Mouse (Mus musculus) mouse embryonic stem cell (cell line): ENCODE results near the gene Akap6.

Experiments used
- in situ Hi-C, 2 experiments: fragments of 300-500 bp; cut with MboI; formaldehyde crosslinking; loops; 1 replicate in 1 of 2; 3 replicates in 1 of 2; pipeline ENCODE4 v1.14.3; 2019 to 2020; ENCODE audit warnings: low sequenced_read_pairs in 2 of 2, low pct_unique_long_range_greater_than_20kb in 1 of 2, mixed read lengths in 1 of 2; ENCODE audit not compliant: unreplicated experiment in 1 of 2

The Akap6 gene

GRCm38 (mm10) chr12:52771931-52772330 is 72.7 kb downstream of the Akap6 start:
- in situ Hi-C loops, result no loop called here

DNA sequence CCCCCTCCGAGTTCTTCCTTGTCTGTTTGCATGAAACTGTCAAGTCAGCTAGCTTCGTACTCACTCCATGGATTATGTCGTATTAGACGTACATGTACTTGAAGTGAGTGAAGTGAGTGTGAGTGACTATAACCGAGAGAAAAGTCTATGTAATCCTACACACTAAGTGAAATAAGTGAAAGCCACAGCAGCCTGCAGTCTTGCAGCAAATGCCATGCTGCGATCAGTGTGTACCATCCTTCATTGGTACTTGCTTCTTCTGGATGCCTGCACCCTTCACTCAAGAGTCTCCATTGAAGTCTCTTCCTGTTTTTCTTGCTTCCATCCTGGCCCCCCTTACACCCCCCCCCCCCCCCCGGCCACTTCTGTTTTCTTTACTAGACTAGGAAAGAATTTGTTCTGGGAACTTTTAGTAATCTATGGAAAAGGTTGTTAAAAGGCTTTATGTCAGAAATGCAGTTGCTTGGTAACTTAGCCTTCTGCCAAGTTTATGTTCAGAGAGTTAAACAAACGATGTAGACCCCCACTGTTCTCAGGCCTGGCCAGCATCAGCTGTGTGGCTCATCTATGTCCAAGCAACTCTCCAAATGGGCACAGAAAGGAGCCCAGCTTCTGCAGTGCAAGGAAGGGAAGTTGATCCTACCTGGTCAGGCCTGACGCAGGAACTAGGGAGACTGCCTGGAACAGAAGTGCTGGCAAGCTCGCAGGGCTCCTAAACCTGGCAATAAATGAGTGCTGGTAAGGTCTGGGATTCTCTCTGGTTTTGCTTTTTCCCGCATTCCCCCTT is 73.5 kb downstream of the Akap6 start:
- in situ Hi-C loops, result no loop called here

- in situ Hi-C loops, result no loop called here
Measured at GRCm38 (mm10) chr12:52773847-52774246, 74.7 kb downstream of the Akap6 start.

DNA sequence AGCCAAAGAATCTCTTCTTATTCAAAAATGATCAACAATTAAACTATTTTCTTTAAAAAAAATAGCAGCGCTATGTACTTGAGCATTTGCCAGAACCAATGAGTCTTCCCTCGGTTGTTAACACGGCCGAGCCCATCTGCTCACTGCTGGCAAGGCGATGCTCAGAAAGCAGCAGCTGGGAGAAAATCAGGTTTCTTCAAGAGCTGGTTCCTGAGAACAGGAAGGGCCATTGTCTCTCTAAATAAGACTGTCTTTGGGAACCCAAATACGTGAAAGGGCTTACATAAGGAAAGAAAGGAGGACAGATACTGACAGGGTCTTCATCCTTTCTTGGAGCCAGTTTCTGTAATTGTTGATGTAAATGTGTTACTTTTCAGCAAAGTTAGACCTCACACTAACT is 75.2 kb downstream of the Akap6 start:
- in situ Hi-C loops, result no loop called here

GRCm38 (mm10) chr12:52780216-52780615 is 81.0 kb downstream of the Akap6 start:
- in situ Hi-C loops, result no loop called here

DNA sequence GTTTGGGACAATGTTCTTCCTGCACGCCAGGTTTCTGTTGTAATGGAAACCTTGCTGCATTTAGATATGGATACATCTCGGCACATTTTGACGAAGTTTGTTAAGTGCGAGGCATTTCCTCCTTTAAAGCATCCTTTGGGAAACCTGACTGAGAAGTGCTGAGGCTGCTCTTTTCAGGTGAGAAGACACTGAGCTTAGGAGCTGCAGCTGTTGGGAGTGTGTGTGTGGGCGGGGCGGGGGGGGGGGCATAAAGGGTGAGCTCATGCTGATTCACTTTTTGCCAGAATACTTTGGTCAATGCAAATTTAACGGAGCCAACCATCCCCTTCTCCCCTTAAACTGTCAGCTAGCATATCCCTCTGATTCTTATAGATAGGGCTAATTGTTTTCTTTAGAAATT is 81.9 kb downstream of the Akap6 start:
- in situ Hi-C loops, result no loop called here

- in situ Hi-C loops, result no loop called here
Measured at GRCm38 (mm10) chr12:52782902-52783441, 83.8 kb downstream of the Akap6 start.

GRCm38 (mm10) chr12:52785217-52785616 is 86.0 kb downstream of the Akap6 start:
- in situ Hi-C loops, result no loop called here

DNA sequence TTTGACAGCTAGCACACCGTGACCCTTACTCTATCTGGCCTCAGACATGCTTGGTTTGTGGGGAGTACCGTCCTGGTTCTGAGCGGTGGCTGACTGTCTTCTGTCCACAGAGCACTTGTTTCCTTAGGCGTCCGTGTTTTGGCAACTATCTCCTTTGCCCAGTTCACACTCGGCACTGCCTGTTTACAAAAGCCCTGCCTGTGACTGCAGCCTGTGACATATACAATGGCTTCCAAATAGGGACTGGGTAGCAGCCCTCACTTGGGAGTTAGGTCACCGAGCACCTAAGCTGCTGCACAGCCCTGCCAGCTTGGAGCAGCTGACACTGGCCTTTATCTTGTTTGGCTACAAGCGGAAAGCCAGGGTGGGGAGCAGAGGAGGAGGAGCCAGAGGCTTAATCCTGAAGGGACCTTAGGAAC is 91.2 kb downstream of the Akap6 start:
- in situ Hi-C loops, result no loop called here

GRCm38 (mm10) chr12:52794131-52794530 is 94.9 kb downstream of the Akap6 start:
- in situ Hi-C loops, result no loop called here

DNA sequence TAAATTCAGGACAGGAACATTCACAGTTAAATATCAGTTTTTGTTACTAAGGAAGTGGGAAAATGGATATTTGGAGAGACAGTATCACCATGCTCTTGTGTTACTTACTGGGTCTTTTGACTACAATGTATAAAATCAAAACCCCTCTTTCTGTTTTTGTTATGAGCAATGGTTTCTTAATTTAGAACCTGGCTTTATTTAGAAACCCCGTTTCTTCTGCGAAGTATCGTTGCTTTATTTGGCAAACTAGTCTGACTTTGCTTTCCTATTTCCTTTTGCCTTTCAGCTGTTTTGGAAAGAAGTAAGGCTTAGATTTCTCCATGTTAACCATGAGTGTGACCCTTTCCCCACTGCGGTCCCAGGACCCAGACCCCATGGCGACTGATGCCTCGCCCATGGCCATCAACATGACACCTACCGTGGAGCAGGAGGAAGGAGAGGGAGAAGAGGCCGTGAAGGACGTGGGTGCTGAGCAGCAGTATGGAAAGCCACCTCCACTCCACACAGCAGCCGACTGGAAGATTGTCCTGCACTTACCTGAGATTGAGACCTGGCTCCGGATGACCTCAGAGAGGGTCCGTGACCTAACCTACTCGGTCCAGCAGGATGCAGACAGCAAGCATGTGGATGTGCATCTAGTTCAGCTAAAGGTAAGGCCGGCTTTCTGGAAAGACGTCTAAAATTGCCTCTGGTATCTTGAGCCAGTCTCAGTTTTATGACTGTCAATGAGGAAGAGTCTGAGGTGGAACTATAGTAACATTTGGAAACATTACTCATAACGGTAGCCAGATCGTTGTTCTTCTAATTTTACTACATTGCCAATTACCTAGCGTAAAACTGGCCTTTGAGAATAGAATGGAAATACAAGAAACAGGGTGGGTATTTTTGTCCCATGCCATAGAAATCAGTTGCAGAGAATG is 96.6 kb downstream of the Akap6 start:
- in situ Hi-C loops, result no loop called here

GRCm38 (mm10) chr12:52796471-52796795 is 97.2 kb downstream of the Akap6 start:
- in situ Hi-C loops, result no loop called here

DNA sequence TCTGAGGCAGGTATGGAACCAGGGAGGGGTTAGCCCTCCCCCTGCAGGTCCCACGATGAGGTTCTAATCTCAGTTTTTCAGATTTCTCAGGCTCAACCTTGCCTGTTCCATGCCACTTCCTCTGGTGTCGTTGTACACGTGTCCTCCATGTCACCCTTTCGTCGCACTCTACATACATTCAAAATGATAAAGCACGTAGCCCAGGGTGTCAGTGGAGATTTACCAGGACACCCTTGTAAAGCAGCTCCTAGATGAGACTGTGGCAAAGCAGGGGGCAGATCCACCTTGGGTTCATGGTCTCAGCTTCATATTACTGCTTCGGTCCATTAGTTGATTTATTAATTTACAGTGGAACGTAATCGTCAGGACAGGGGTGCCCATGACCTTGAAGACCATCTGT is 100.5 kb downstream of the Akap6 start:
- in situ Hi-C loops, result no loop called here

GRCm38 (mm10) chr12:52806273-52806672 is 107.1 kb downstream of the Akap6 start:
- in situ Hi-C loops, result no loop called here

GRCm38 (mm10) chr12:52818588-52818987 is 119.4 kb downstream of the Akap6 start:
- in situ Hi-C loops, result no loop called here

DNA sequence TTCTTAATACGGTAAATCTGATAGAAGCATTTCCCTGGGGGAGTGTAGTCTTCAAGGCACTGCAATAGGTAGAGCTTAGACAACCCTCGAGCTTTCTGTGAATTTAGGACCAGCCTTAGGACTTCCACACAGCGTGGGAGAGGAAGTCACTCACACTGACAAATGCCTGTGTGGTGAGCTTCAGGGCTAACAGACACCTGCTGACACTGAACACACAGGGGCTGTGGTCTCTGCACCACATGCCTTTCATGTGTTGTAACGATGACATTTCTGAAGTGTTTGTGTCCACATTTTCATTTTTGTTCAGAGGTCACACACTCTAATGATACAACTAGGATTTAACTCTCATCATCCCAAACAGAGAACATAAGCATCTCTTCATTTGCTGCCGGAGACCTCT is 125.6 kb downstream of the Akap6 start:
- in situ Hi-C loops, result no loop called here

DNA sequence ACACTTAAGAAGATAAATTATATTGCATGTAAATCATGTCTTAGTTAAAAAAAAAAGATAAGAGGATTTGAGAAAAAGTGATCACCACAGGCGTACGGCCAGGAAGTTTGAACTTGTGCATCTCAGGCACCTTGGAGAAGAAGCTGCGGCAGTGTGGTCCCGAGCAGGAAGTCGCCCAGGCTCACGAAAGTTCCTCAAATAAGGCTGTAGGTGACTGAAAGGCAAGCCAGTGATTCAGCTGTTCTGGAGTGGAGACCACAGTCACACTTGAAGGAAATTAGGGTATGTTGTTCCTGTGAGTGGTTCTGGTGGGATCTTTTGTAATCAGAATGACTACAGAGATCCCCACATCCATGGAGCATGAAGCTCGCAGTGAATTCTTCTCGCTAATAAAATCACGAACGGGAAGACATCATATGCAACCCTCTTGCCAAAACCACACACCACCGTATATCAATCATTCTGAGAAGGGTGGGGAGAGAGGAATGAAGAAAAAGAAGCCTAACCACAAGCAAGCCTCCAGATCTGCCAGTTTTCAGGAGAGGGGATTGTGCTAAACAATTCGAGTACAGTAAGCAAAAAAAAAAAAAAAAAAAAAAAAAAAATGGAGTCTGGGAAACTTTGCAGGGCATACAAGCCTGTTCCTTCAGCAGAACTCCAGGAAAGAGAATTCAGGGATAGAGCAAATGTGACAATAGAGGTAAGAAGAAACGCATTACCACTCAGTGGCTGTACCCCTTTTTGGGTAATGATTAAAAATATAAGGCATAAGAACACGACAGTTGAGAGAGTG is 130.0 kb downstream of the Akap6 start:
- in situ Hi-C loops, result no loop called here

DNA sequence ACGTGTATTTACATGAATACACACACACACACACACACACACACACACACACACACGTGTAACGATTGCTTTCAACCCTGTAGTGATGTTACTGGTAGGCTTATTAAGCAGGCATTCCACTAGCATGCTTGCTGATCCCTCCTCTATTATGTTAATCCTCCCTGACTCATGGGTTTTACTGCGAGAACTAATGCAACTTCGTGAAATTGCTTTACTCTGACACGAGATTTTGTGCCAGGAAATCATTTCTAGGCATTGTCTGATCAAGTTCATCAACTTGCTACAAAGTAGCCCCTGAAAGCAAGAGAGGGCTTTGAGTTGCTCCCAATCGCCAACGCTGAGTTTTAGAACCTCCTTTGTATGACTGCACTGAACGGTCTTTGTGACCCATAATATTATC is 132.6 kb downstream of the Akap6 start:
- in situ Hi-C loops, result no loop called here

DNA sequence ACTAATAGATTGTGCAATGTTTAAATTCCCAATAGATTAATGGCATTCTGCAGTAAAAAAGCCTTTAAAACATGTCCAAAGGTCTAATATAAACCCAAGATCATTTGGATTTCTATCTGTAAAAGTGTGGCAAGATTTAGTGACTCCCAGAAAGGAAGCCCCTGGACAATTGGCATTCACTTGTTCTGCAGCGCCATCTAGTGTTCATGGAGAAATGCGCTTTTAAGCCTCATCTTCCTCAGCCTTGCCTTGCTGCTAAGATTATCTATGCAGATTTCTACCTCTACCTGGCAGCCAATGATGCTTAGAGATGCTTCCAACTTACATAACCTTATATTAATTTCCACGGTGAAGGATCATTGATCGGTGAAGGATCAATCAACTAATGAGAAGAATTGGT is 133.0 kb downstream of the Akap6 start:
- in situ Hi-C loops, result no loop called here
